Mouse (Mus musculus): Measurements from ENCODE around the gene Rnf157. TPM values are rescaled to one million over a fixed set of nuclear protein-coding genes. Genes with fewer than 3 reads are reported as not detected.
"Not testable (repeated sequence)": the region's sequence is repeated elsewhere in the genome, so short reads cannot be mapped to it uniquely, and the experiment has no call there.

Rnf157 gene
- polyA plus RNA-seq, 1 experiment = 7.2 TPM

DNA sequence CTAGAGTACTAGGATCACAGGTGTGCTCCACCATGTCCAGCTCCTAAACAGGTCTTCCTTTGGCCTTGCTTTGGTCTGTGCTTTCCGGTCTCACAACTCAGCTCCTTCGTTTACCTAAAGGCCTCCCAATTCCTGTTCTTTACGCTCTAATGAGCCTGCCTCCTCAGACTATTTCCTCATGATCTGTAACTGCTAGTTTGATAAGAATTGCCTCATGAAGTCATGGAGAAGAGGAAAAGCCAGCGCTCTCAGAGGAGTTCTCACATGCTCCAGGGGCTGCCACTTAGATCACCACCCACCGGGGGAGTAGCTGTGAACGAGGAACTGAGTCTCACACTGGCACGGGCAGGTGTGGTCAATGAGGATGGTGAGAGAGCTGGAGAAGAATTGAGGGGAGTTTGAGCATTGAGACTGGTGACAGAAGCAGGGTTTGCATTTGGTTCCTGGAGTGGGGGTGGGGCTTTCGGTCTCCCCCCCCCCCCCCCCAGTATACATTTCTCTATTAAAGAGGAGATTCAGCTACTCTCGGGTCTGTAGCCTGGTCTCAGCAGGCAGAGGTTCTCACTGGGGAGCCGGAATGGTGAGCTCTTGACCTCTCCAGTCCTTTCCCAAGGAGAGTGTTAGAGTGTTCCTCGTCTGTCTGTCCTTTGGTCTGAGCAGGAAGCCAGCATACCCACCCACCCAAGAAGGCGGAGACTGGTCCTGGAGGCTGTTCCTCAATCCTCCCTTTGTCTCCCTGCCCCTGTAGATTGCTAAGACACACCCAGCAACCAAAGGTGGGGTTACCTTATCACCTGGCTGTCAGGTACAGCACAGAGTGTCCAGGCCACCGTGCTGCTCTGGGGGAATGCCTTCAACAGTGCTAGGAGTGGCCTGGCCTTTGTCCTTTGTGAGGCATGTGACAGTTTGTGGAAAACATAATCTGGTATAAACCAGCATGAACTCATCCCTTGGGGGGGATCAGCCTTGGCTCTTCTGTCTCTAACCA, 16.3 kb upstream of the Rnf157 start:
- no peaks in the 10 kb centered on the region for H3K36me3 ChIP-seq (ENCODE audit: control insufficient read depth, insufficient read depth, low read length)
- TF ChIP-seq CTCF (IDR thresholded peaks at IDR 0.05; ENCODE audit: control insufficient read depth, insufficient read depth, insufficient replicate concordance, low read depth, low read length) = no peak
- TF ChIP-seq POLR2A (IDR thresholded peaks at IDR 0.05; ENCODE audit: control insufficient read depth, low read depth, low read length) = no peak
- H3K27me3 ChIP-seq (ENCODE audit: control insufficient read depth, insufficient read depth, low read length) = no peaks in the 10 kb centered on the region
- H3K4me3 ChIP-seq (ENCODE audit: control insufficient read depth, low read depth, low read length) = no peak overlapping the region
- H3K4me1 ChIP-seq (ENCODE audit: control insufficient read depth, insufficient read depth, low read length) = peaks cover 9% of the 10 kb centered on the region
- H3K27ac ChIP-seq (ENCODE audit: control insufficient read depth, insufficient read depth, low read depth, low read length) = peak overlapping the region; percentile 60; the same call in 1 of the 2 replicates

GRCm38 (mm10) chr11:116426852-116427575, 14.2 kb upstream of the Rnf157 start:
- no peak overlapping the region for H3K27ac ChIP-seq (ENCODE audit: control insufficient read depth, insufficient read depth, low read depth, low read length)

DNA sequence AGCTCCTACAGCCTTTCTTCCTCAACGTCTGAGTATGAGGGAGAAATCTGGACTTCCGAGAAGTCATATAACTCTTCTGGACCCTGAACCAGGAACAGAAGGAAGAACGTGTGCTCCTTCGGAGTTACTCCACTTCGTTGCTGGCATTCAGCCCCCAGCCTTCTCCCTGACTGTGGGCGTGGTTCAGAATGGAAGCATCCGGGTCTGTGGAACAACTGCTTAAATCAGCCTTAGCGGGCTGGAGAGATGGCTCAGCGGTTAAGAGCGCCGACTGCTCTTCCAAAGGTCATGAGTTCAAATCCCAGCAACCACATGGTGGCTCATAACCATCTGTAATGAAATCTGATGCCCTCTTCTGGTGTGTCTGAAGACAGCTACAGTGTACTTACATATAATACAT, 13.5 kb upstream of the Rnf157 start:
- H3K4me1 ChIP-seq (ENCODE audit: control insufficient read depth, insufficient read depth, low read length); H3K36me3 ChIP-seq (ENCODE audit: control insufficient read depth, insufficient read depth, low read length); H3K4me3 ChIP-seq (ENCODE audit: control insufficient read depth, low read depth, low read length); H3K27me3 ChIP-seq (ENCODE audit: control insufficient read depth, insufficient read depth, low read length); H3K27ac ChIP-seq (ENCODE audit: control insufficient read depth, insufficient read depth, low read depth, low read length): not testable (repeated sequence)

More at GRCm38 (mm10) chr11:116426852-116427575, 14.2 kb upstream of the Rnf157 start:
- H3K36me3 ChIP-seq (ENCODE audit: control insufficient read depth, insufficient read depth, low read length) = no peaks in the 10 kb centered on the region
- H3K4me1 ChIP-seq (ENCODE audit: control insufficient read depth, insufficient read depth, low read length) = peaks cover 7% of the 10 kb centered on the region
- no peaks in the 10 kb centered on the region for H3K27me3 ChIP-seq (ENCODE audit: control insufficient read depth, insufficient read depth, low read length)
- no peak for TF ChIP-seq CTCF (IDR thresholded peaks at IDR 0.05; ENCODE audit: control insufficient read depth, insufficient read depth, insufficient replicate concordance, low read depth, low read length)
- no peak overlapping the region for H3K4me3 ChIP-seq (ENCODE audit: control insufficient read depth, low read depth, low read length)

DNA sequence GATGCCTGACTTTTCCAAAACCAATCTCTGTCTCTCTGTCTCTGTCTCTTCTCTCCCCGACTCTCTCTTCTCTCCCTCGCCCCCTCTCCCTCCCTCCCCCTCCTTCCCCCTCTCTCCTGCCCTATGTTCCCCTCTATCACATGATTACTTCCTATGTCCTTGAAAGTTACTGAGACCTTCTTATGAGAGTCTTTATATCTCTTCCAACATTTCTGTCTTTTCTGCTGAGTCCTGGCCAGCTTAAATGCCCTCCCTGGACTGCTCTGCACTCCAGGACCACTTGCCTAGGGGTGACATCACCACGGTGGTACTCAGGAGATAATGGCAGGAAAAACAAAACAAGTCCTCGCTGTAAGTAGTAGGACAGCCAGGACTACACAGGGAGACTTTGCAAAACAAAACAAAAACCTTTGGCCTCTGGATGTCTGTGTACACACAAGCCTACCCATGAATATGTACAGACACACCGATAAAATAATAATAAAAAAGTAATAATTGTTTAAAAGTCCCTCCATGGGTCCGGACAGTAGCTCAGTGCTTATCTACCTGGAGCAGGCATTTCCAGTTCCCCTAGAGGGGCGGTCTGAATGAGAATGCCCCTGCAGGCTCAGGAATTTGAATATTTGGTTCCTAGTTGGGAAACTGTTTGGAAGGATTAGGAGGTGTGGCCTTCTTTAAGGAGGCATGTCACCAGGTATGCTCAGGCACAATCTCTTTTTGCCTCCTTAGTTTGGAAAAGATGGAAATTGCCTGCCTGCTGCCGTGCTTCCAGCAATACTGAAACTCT, 12.0 kb upstream of the Rnf157 start:
- H3K36me3 ChIP-seq (ENCODE audit: control insufficient read depth, insufficient read depth, low read length) = no peaks in the 10 kb centered on the region
- no peak overlapping the region for H3K4me3 ChIP-seq (ENCODE audit: control insufficient read depth, low read depth, low read length)
- no peaks in the 10 kb centered on the region for H3K27me3 ChIP-seq (ENCODE audit: control insufficient read depth, insufficient read depth, low read length)
- H3K27ac ChIP-seq (ENCODE audit: control insufficient read depth, insufficient read depth, low read depth, low read length) = no peak overlapping the region
- TF ChIP-seq CTCF (IDR thresholded peaks at IDR 0.05; ENCODE audit: control insufficient read depth, insufficient read depth, insufficient replicate concordance, low read depth, low read length) (no peak), POLR2A (IDR thresholded peaks at IDR 0.05; ENCODE audit: control insufficient read depth, low read depth, low read length) (no peak)
- peaks cover 2% of the 10 kb centered on the region; the same call in 1 of the 2 replicates for H3K4me1 ChIP-seq (ENCODE audit: control insufficient read depth, insufficient read depth, low read length)

DNA sequence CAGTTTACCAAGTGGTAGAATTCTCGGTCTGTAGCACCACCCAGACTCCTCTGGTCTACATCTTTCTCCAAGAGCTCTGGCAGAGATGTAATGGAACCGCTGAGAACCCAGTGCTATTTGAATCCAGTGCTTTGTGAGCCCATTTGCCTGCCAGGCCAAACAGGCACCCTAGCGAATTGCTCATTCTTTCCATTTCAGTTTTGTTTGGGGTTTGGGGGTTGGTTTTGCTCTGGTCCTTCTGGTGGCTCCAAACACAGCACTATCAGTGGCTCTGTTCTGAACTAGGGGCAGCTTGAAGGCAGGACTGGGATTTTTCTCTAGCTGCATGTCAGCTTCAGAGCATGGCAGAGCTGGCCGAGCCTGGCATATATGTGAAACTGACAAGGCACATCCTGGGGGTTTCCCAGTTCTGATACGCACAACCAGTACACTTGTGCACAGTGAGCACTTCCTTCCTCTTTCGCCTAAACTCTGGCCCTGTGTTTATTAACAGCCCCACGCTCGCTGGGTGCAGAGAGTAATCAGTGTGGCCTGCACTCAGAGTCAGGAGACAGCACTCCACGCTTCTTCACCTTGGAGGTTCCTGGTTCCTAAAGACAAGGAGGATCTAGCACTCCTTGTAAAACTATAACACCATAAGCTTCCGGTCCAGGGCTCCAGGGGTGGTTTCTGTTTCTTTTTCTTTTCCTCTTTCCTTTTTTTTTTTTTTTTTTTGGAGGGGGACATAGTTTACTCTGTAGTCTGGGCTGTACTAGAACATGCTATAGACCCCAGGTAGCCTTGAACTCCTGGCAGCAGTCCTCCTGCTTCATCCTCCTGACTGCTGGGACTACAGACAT, 11.2 kb upstream of the Rnf157 start:
- Histone ChIP-seq H3K27me3 (ENCODE audit: control insufficient read depth, insufficient read depth, low read length) (no peaks in the 10 kb centered on the region), H3K4me1 (ENCODE audit: control insufficient read depth, insufficient read depth, low read length) (no peaks in the 10 kb centered on the region), H3K4me3 (ENCODE audit: control insufficient read depth, low read depth, low read length) (no peak overlapping the region), H3K36me3 (ENCODE audit: control insufficient read depth, insufficient read depth, low read length) (no peaks in the 10 kb centered on the region), H3K27ac (ENCODE audit: control insufficient read depth, insufficient read depth, low read depth, low read length) (no peak overlapping the region)
- TF ChIP-seq POLR2A (IDR thresholded peaks at IDR 0.05; ENCODE audit: control insufficient read depth, low read depth, low read length) (no peak), CTCF (IDR thresholded peaks at IDR 0.05; ENCODE audit: control insufficient read depth, insufficient read depth, insufficient replicate concordance, low read depth, low read length) (no peak)

DNA sequence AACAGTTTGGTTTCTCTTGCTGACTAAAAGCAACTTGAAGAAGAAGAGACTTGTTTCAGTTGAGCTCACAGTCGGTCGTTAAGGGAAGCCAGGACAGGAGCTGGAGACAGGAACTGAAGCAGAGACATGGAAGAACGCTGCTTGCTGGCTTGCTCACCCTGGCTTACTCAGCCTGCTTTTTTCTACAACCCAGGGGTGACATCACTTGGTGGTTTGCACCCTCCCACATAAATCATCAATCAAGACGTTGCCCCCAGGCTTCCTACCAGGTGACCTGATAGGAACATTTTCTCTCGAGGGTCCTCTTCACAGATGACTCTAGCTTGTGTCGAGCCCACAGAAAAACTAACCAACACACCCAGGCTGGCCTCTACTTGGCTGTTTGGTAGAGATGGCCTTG, 10.4 kb upstream of the Rnf157 start:
- no peak overlapping the region for H3K27ac ChIP-seq (ENCODE audit: control insufficient read depth, insufficient read depth, low read depth, low read length)
- no peak overlapping the region for H3K4me3 ChIP-seq (ENCODE audit: control insufficient read depth, low read depth, low read length)
- no peak for TF ChIP-seq CTCF (IDR thresholded peaks at IDR 0.05; ENCODE audit: control insufficient read depth, insufficient read depth, insufficient replicate concordance, low read depth, low read length)
- no peak for TF ChIP-seq POLR2A (IDR thresholded peaks at IDR 0.05; ENCODE audit: control insufficient read depth, low read depth, low read length)
- H3K27me3 ChIP-seq (ENCODE audit: control insufficient read depth, insufficient read depth, low read length) = no peaks in the 10 kb centered on the region
- no peaks in the 10 kb centered on the region for H3K36me3 ChIP-seq (ENCODE audit: control insufficient read depth, insufficient read depth, low read length)
- H3K4me1 ChIP-seq (ENCODE audit: control insufficient read depth, insufficient read depth, low read length) = no peaks in the 10 kb centered on the region
